Mouse (Mus musculus) natural killer cell, adult 2 months (primary cell): ENCODE data around the gene Ece1.

Experiments
- DNase-seq, 2 experiments: peaks; one replicate each; pipeline ENCODE4 v3.0.0; 2022; ENCODE audit warnings: low spot score in 2 of 2

The Ece1 gene

GRCm38 (mm10) chr4:137881445-137881844 is 19.4 kb downstream of the Ece1 start:
- no peak for DNase-seq

- no peak for DNase-seq
Measured at GRCm38 (mm10) chr4:137882663-137883062, 20.6 kb downstream of the Ece1 start.

- DNase-seq = peak in 1 of 2 experiments; percentile 31
Measured at GRCm38 (mm10) chr4:137883513-137884150, 21.6 kb downstream of the Ece1 start.

GRCm38 (mm10) chr4:137887337-137887992 is 25.4 kb downstream of the Ece1 start:
- DNase-seq = no peak

- DNase-seq = no peak
Measured at GRCm38 (mm10) chr4:137887993-137888388, 26.0 kb downstream of the Ece1 start.

GRCm38 (mm10) chr4:137890596-137890995 is 28.6 kb downstream of the Ece1 start:
- peak; percentile 61 to 65 for DNase-seq

- DNase-seq = no peak
Measured at GRCm38 (mm10) chr4:137891553-137892145, 29.6 kb downstream of the Ece1 start.

GRCm38 (mm10) chr4:137892713-137893242 is 30.7 kb downstream of the Ece1 start:
- no peak for DNase-seq

GRCm38 (mm10) chr4:137896612-137897297 is 34.7 kb downstream of the Ece1 start:
- no peak for DNase-seq

GRCm38 (mm10) chr4:137897298-137897612 is 35.2 kb downstream of the Ece1 start:
- no peak for DNase-seq

GRCm38 (mm10) chr4:137898490-137898889 is 36.5 kb downstream of the Ece1 start:
- DNase-seq = no peak

GRCm38 (mm10) chr4:137902268-137902667 is 40.2 kb downstream of the Ece1 start:
- DNase-seq = no peak

GRCm38 (mm10) chr4:137902873-137903272 is 40.8 kb downstream of the Ece1 start:
- DNase-seq = no peak

- DNase-seq = no peak
Measured at GRCm38 (mm10) chr4:137904956-137905551, 43.0 kb downstream of the Ece1 start.

GRCm38 (mm10) chr4:137907979-137908378 is 45.9 kb downstream of the Ece1 start:
- no peak for DNase-seq

GRCm38 (mm10) chr4:137908489-137908888 is 46.5 kb downstream of the Ece1 start:
- DNase-seq = no peak

GRCm38 (mm10) chr4:137908915-137909314 is 46.9 kb downstream of the Ece1 start:
- DNase-seq = no peak

- no peak for DNase-seq
Measured at GRCm38 (mm10) chr4:137909471-137909870, 47.4 kb downstream of the Ece1 start.

- DNase-seq = no peak
Measured at GRCm38 (mm10) chr4:137910382-137911009, 48.5 kb downstream of the Ece1 start.

GRCm38 (mm10) chr4:137911657-137912056 is 49.6 kb downstream of the Ece1 start:
- DNase-seq = no peak

GRCm38 (mm10) chr4:137912768-137913305 is 50.8 kb downstream of the Ece1 start:
- no peak for DNase-seq
